ENCODE assay signal across 17 mouse cellular contexts in the genomic region with DNA sequence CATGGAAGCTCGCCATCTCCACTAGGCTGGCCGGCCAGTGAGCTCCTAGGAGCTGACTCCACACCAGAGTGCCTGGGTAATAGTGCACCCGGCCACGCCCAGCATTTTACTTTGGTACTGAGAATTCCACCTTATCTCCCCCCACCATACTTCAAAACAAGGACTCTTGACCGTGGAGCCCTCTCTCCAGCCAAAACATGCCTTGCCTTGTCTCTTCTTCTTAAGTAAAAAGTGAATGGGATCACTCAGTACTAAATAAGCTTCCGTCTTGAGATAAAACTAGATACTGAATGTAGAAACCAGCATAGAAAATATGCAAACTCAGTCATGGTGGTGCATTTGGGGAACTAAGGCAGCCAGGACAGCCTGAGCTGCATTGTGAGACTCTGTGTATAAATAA. TPM values are rescaled to one million over a fixed set of nuclear protein-coding genes. Genes with fewer than 3 reads are reported as not detected.
A peak's percentile ranks its signal among the peaks of the same experiment; 100 is the strongest.
DNase-seq lines count a peak whose midpoint lies in the region; ATAC-seq and TF ChIP-seq lines count a peak whose summit lies in the region.
"Had no signal": no experiment of that assay in that cellular context is flagged by ENCODE, and none has a peak within 500 bp of the region (broad histone marks: within the 10 kb centered on the region; RNA-seq: fewer than 3 reads in every experiment).

No protein-coding gene starts in this region.

- ATAC-seq in kidney, postnatal 0 days (replicated peaks; ENCODE audit: low FRiP score, low read depth): no peak
- ATAC-seq in kidney, embryonic 14.5 days (ENCODE audit: low FRiP score, low TSS enrichment): no peak
- peak; percentile 88 for ATAC-seq in liver, embryonic 16.5 days (ENCODE audit: low read depth)

- H3K36me3 ChIP-seq in kidney, postnatal 0 days (ENCODE audit: insufficient read depth, low read length): no peaks in the 10 kb centered on the region
- H3K36me3 ChIP-seq in kidney, embryonic 14.5 days (ENCODE audit: control insufficient read depth, insufficient read depth, low read length): no peaks in the 10 kb centered on the region
- H3K36me3 ChIP-seq in liver, embryonic 16.5 days (ENCODE audit: control insufficient read depth, insufficient read depth): no peaks in the 10 kb centered on the region
- H3K36me3 ChIP-seq: hindbrain, embryonic 13.5 days; limb, embryonic 15.5 days; neural tube, embryonic 15.5 days had no signal

- no peaks in the 10 kb centered on the region for H3K9me3 ChIP-seq in kidney, postnatal 0 days (replicated peaks; ENCODE audit: low read length)
- H3K9me3 ChIP-seq in kidney, embryonic 14.5 days (ENCODE audit: control insufficient read depth, low read length): no peaks in the 10 kb centered on the region
- no peaks in the 10 kb centered on the region for H3K9me3 ChIP-seq in liver, embryonic 16.5 days (replicated peaks; ENCODE audit: control insufficient read depth, low read length)
- H3K9me3 ChIP-seq: hindbrain, embryonic 13.5 days; limb, embryonic 15.5 days; neural tube, embryonic 15.5 days had no signal

- H3K4me1 ChIP-seq in kidney, postnatal 0 days (replicated peaks; ENCODE audit: insufficient read depth, low read length): no peaks in the 10 kb centered on the region
- H3K4me1 ChIP-seq in kidney, embryonic 14.5 days (ENCODE audit: control insufficient read depth, insufficient read depth, low read length): no peaks in the 10 kb centered on the region; the same call in 1 of the 2 replicates
- peaks cover 26% of the 10 kb centered on the region for H3K4me1 ChIP-seq in liver, embryonic 16.5 days (ENCODE audit: control insufficient read depth, low read depth, low read length)
- H3K4me1 ChIP-seq: hindbrain, embryonic 13.5 days had no signal

- H3K9ac ChIP-seq in kidney, postnatal 0 days (ENCODE audit: low read depth, low read length): no peak overlapping the region
- no peak overlapping the region for H3K9ac ChIP-seq in kidney, embryonic 14.5 days (ENCODE audit: low read depth, low read length)
- no peak overlapping the region for H3K9ac ChIP-seq in liver, embryonic 16.5 days (ENCODE audit: low read depth, low read length)
- H3K9ac ChIP-seq: hindbrain, embryonic 13.5 days; limb, embryonic 15.5 days; neural tube, embryonic 15.5 days had no signal

- no peaks in the 10 kb centered on the region for H3K27me3 ChIP-seq in kidney, postnatal 0 days (ENCODE audit: insufficient read depth, low read length)
- H3K27me3 ChIP-seq in kidney, embryonic 14.5 days (ENCODE audit: control insufficient read depth, insufficient read depth, low read length): no peaks in the 10 kb centered on the region
- H3K27me3 ChIP-seq in liver, embryonic 16.5 days (ENCODE audit: control insufficient read depth, insufficient read depth, low read depth, low read length): no peaks in the 10 kb centered on the region
- H3K27me3 ChIP-seq: hindbrain, embryonic 13.5 days; limb, embryonic 15.5 days; neural tube, embryonic 15.5 days had no signal

- no peak for TF ChIP-seq CTCF in kidney, postnatal 0 days (IDR thresholded peaks at IDR 0.05; ENCODE audit: low read depth)

- 67% methylated on average over 6 of the region's 6 CpGs for WGBS in kidney, postnatal 0 days
- WGBS in kidney, embryonic 14.5 days: 78% methylated on average over 6 of the region's 6 CpGs
- WGBS in liver, embryonic 16.5 days (ENCODE audit: insufficient replicate concordance): 25% methylated on average over 6 of the region's 6 CpGs

- H3K4me3 ChIP-seq in kidney, postnatal 0 days (replicated peaks; ENCODE audit: low read depth, low read length): no peak overlapping the region
- H3K4me3 ChIP-seq in kidney, embryonic 14.5 days (ENCODE audit: low read length): no peak overlapping the region
- no peak overlapping the region; the same call in 1 of the 2 replicates for H3K4me3 ChIP-seq in liver, embryonic 16.5 days (ENCODE audit: low read depth, low read length)
- H3K4me3 ChIP-seq: hindbrain, embryonic 13.5 days; limb, embryonic 15.5 days; megakaryocyte, embryonic 14.5 days; neural tube, embryonic 15.5 days had no signal

- DNase-seq in embryo, embryonic 11 days: peak; percentile 7
- DNase-seq in embryo, embryonic 10.5 days (ENCODE audit: low spot score): no peak
- no peak for DNase-seq in kidney, postnatal 0 days (ENCODE audit: low spot score)
- DNase-seq in MEL-GATA-1-ER (ENCODE audit: extremely low read depth, low read depth): peak; percentile 71
- no peak for DNase-seq in gastrocnemius, postnatal 4 days (ENCODE audit: low spot score in 2 of 2)
- DNase-seq in layer of hippocampus, postnatal 14 days (ENCODE audit: low spot score in 2 of 2): no peak
- DNase-seq: adrenal gland, postnatal 36 days; cerebellum, adult 11-12 months; heart, adult 18-20 months; layer of hippocampus, postnatal 36 days; right cerebral cortex, postnatal 14 days had no signal

- H3K4me2 ChIP-seq in kidney, postnatal 0 days (ENCODE audit: low read length): no peak overlapping the region
- H3K4me2 ChIP-seq in kidney, embryonic 14.5 days (replicated peaks; ENCODE audit: low read depth, low read length): no peak overlapping the region
- peak overlapping the region; percentile 40; the same call in 1 of the 2 replicates for H3K4me2 ChIP-seq in liver, embryonic 16.5 days (ENCODE audit: low read depth, low read length)
- H3K4me2 ChIP-seq: hindbrain, embryonic 13.5 days; limb, embryonic 15.5 days; neural tube, embryonic 15.5 days had no signal

- peak overlapping the region; percentile 36; the same call in 1 of the 2 replicates for H3K27ac ChIP-seq in kidney, postnatal 0 days
- no peak overlapping the region for H3K27ac ChIP-seq in kidney, embryonic 14.5 days (ENCODE audit: low read depth, low read length)
- peak overlapping the region; percentile 43 for H3K27ac ChIP-seq in liver, embryonic 16.5 days (ENCODE audit: low read length)
- H3K27ac ChIP-seq: hindbrain, embryonic 13.5 days; limb, embryonic 15.5 days; neural tube, embryonic 15.5 days had no signal

RNA-seq across cellular contexts. Expression of a gene that starts 58.2 kb away (rescaled TPM):
- 0.79 and 0.92 TPM in 2 replicates for polyA plus RNA-seq in kidney, postnatal 0 days (2015; fragmentation: Nextera tagmentation; extraction: Ambion mirVana)
- polyA plus RNA-seq in kidney, embryonic 14.5 days (2014; fragmentation: Nextera tagmentation; extraction: Ambion mirVana): 0.87 and 0.99 TPM in 2 replicates
- 0.37 and 0.41 TPM in 2 replicates for polyA plus RNA-seq in liver, embryonic 16.5 days (2015; fragmentation: Nextera tagmentation; extraction: Ambion mirVana)
- 10 to 100 TPM; 10.3 to 10.9 TPM for total RNA-seq in gastrocnemius, postnatal 4 days (2021)
- 10 to 100 TPM; 22.3 to 27.2 TPM for total RNA-seq in layer of hippocampus, postnatal 14 days (2021)

Comparison
In these comparisons a context has a peak if more than half of its experiments do, and no peak if none do; other contexts are left out.
1. DNase-seq: peak in embryo, embryonic 11 days (single experiment) and MEL-GATA-1-ER (single experiment); none in embryo, embryonic 10.5 days (single experiment), kidney, postnatal 0 days (single experiment), gastrocnemius, postnatal 4 days (0 of 2) and layer of hippocampus, postnatal 14 days (0 of 2).